Mouse (Mus musculus) E14TG2a.4 (cell line): ENCODE data around the gene Det1.

Source experiments
- CTCF ChIP-seq: conservative IDR thresholded peaks from 2 replicates; pipeline ENCODE4 v1.5.1; 2014; ENCODE audit warnings: low read length
- POU5F1 ChIP-seq: IDR thresholded peaks from 2 replicates; pipeline ENCODE4 v1.6.1; 2014; ENCODE audit warnings: low read length, borderline replicate concordance

DNA sequence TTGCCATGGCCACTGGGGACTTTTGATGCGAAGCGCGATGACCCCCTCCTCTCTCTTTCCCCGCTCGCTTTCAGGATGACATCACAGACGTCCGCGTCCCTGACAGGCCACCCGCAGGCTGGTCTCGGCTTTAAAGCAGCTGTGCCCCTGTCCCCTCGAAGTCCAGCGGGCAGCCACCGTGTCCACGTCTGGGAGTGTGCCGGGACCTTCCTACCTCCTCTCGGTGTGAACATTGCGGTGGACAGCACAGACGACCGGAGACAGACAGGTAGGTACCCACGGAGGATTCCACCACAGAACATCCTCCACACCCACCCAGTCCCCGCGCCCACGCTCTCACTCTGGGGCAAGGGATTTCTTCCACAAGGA lies 35.4 kb upstream of the Det1 start:
- TF ChIP-seq CTCF (no peak), POU5F1 (no peak)
